Mouse (Mus musculus) spleen, postnatal 4 days (tissue): ENCODE measurements around the gene Agpat4.

Experiments used
- DNase-seq, 2 experiments: peaks; one replicate each; pipeline ENCODE4 v3.0.0; 2022; ENCODE audit warnings: low spot score in 2 of 2

The Agpat4 gene

GRCm38 (mm10) chr17:12160540-12160939, 42.0 kb downstream of the Agpat4 start:
- DNase-seq = no peak

GRCm38 (mm10) chr17:12160984-12161764, 42.7 kb downstream of the Agpat4 start:
- no peak for DNase-seq

- no peak for DNase-seq
Measured at GRCm38 (mm10) chr17:12161877-12162276, 43.4 kb downstream of the Agpat4 start.

- no peak for DNase-seq
Measured at GRCm38 (mm10) chr17:12162824-12163223, 44.3 kb downstream of the Agpat4 start.

- no peak for DNase-seq
Measured at GRCm38 (mm10) chr17:12163403-12163802, 44.9 kb downstream of the Agpat4 start.

DNA sequence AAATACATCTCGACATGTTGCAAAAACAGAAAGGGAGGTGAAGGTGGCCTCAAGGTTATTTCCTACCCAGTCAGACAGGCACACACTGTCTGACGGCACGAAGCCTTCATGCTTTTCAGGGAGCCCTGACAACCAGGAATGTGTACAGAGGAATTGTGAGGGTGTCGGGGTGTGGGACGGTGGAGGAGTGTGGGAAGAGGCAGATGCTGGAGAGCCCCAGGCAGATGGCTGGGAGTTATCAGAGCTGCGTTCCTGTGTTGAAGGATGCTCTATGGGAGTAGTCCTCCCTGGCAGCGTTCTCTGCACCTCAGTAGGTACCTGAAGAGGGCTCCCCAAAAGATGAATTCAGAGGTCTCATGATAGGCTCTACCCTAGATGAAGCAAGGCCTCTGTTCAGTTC, 45.4 kb downstream of the Agpat4 start:
- no peak for DNase-seq

DNA sequence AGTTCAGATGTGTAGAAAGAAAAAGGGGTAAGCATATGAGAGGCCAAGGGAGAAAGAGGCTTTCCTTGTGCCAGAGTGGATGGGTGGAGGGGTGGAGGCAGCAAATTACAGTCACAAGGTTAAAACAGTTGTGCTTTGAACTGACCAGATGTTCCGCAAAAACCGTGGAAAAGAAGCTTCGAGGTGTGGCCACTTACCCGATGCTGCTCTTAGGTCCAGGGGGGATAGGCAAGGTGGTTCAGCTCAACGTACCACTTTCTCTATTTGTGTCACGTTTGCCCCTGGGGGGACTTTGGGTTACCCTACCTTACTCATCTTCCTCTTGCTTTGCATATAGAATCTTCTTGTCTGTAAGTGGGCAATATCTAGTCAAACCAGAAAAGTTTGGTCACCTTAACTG, 46.0 kb downstream of the Agpat4 start:
- DNase-seq = no peak

- DNase-seq = no peak
Measured at GRCm38 (mm10) chr17:12165009-12165695, 46.6 kb downstream of the Agpat4 start.

- no peak for DNase-seq
Measured at GRCm38 (mm10) chr17:12165701-12166100, 47.2 kb downstream of the Agpat4 start.

DNA sequence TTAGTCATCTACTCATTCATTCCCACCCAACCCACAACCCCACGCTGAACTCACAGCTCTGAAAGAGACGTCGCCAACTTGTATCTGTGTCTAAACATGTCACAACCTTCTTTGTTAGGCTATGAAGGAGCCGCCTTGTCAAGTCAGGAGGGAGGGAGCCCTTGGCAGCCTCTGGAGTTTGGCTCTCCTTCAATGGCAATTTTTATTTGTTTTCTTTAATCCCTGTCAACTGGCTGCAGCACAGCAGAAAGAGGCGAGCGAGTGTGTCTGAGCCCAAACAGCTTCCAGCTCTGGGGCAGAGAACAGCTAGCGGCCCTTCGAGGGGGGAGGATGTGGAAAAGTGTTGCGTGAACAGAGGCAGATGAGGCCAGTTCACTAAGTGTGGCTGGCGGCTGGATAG, 50.0 kb downstream of the Agpat4 start:
- no peak for DNase-seq

DNA sequence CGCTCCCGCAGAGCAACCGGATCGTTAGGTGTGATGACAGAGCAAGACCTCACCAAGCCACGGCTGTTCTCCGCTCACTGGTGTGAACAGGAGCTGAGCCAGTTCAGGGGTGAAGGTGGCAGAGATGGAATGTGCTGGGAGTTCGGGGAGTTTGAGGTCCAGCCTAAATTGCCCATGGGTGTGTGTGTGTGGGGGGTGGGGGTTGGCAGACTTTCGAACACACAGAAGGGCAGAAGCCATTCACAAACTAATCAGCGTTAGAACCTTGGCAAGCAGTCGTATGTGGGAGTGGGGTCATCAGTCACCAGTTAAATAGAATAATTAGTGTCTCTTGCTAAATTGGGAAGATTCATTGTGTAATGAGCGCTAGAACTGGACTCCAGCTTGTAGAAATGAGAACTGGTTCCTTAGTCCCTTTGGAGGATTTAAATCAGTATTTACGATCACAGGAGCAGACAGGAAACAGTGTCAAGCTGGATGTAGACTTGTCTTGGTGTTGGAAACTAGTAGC, 50.9 kb downstream of the Agpat4 start:
- no peak for DNase-seq

- DNase-seq = no peak
Measured at GRCm38 (mm10) chr17:12170791-12171497, 52.4 kb downstream of the Agpat4 start.

DNA sequence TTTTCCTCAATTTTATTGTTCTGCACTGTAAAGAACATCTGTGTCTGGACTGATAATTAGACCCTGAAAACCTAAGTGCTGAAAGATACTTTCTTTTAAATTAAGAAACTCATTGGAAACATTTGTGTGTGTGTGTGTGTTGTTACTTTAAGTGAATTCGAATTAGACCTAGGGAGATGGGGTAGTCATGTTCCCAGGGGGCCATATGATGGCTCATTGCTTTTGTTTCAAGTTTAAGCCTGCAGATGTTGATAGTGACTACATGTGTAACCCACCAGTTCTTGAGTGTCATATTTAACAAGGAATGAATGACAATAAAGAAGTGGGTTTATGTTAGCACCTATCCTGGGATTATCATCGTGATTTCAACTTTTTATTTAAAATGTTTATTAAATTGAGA, 53.2 kb downstream of the Agpat4 start:
- DNase-seq = no peak

GRCm38 (mm10) chr17:12174221-12174620, 55.7 kb downstream of the Agpat4 start:
- DNase-seq = peak in 1 of 2 experiments; percentile 46

DNA sequence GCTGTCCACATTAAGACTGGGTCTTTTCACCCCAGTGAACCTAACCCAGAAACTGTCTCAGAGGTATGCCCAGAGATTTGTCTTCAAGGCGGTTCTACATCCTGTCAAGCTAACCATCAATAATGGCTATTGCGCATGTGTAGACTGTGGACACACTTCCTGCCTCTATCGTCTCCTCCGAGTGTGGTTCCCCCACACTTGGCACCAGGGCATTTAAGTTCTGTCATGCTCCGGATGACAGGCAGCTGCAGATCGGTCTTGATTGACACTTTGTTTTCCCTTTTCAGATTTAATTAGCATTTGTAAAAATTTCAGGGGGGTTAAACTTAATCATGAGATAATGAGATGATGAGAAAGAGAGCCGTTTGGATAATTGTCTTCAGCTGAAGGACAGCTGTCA, 56.4 kb downstream of the Agpat4 start:
- peak in 1 of 2 experiments; percentile 38 for DNase-seq

DNA sequence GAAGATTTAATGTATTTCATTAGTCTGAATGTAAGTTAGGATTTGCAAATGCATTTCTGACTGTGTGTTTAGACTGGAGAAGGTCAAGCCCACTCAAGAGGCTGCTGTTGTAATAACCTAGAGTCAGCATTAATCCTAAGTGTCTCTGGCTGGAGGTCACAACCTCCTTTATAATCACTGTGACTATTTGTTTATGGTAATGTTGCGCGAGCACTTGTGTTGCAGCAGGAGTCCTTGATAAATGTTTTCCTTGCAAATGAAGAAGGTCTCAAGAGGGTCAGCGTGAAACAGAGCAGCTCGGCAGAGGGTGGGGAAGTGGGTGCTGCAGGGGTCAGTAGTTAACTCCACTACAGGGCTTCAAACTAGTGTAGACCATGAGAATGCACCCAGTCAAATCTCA, 57.1 kb downstream of the Agpat4 start:
- no peak for DNase-seq

GRCm38 (mm10) chr17:12179339-12179738, 60.8 kb downstream of the Agpat4 start:
- DNase-seq = no peak

DNA sequence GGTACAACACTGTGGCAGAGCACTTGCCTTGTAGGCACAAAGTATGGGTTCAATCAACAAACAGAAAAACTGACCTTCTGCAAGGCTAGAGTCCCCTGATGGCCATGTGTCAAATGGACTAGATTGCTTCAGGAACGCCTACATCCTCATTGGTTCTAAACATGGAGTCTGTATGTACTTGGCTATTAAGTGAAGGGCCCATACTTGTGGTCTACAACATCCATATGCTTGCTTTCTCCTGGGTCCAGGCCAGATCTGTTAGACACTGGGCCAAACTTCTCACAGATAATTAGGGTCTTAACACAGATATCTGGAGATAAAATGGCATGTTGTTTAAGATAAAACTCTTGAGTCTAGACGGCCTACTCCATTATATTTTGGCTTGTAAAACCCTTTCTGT, 61.3 kb downstream of the Agpat4 start:
- DNase-seq = no peak

- peak in 1 of 2 experiments; percentile 63 for DNase-seq
Measured at GRCm38 (mm10) chr17:12182702-12183485, 64.4 kb downstream of the Agpat4 start.

DNA sequence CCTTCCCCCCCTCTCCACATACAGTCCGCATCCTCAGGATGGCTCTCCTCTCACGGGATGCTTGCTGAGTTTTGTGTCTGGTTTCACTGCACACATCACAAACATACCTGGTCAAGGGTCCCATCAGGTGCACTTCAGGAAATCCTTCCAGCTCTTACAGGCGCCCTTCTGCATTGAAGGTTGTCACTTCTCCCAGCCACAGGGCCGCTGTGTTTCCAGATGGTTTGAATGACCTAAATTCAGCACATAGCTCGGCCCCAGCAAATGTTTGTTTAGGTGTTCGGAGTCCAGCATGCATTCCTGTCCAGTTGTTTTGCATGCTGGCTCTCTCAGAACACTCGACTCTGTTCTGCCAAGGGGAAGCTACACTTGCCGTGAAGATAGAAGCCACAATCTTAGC, 65.8 kb downstream of the Agpat4 start:
- no peak for DNase-seq

DNA sequence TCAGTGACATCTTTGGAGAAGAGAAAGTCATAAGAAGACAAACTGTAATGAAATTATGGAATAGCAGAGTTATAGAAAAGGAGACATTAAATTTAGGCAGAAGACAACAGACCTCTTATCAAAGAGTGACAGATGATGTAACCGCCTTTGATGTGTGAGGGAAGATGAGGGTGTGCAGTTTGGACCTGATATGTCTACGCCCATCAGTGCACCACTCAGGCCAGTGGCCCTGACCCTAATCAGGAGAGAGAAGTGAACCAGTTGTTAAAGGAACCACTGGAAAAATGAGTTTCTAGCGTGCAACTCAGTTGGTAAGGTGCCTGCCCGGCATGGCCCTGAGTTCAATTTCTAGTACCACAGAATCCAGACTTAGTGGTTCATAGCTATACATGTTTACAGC, 67.4 kb downstream of the Agpat4 start:
- peak in 1 of 2 experiments; percentile 61 for DNase-seq

DNA sequence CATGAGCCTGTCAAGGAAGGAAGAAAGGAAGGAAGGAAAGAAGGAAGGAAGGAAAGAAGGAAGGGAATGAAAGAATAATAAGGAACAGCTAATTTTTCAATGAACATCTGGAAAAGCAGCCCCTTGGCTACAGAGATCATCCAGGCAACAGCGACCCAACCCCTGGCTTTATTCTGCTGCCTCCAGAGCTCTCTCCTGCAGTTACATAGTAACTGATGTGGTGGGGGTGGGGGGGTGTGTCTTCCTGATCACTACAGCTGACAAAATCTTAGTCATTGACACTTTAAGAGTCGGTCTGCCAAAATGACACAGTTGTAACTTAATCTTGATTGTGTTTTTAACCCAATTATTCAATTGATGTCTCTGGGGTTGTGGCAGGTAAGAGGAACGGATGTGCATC, 67.8 kb downstream of the Agpat4 start:
- no peak for DNase-seq
